Mouse (Mus musculus) spleen, adult 2 months (tissue): Measurements from ENCODE around the gene Pabpn1. TPM values are rescaled to one million over a fixed set of nuclear protein-coding genes. Genes with fewer than 3 reads are reported as not detected.

Source experiments
- DNase-seq, 2 experiments: peaks; one replicate each; pipeline versions ENCODE4 v3.0.0 to v3.0.0-alpha.2; 2012 to 2021; ENCODE audit warnings: low spot score in 2 of 2, low read depth in 1 of 2
- H3K27ac ChIP-seq: fragments of 200-500 bp; 2 replicates; pipeline ENCODE4 v1.5.1; 2012; ENCODE audit warnings: low read length, inconsistent platforms; ENCODE audit not compliant: insufficient read depth
- H3K27me3 ChIP-seq: fragments of 200-500 bp; 2 replicates; pipeline ENCODE4 v1.6.1; 2012; ENCODE audit warnings: mild to moderate bottlenecking, moderate library complexity, low read length, inconsistent platforms; ENCODE audit not compliant: control insufficient read depth, insufficient read depth
- H3K36me3 ChIP-seq: fragments of 200-500 bp; 2 replicates; pipeline ENCODE4 v1.6.1; 2012; ENCODE audit warnings: mild to moderate bottlenecking, low read length, inconsistent platforms; ENCODE audit not compliant: control insufficient read depth, insufficient read depth
- H3K4me1 ChIP-seq: fragments of 200-500 bp; 2 replicates; pipeline ENCODE4 v1.6.1; 2011; ENCODE audit warnings: inconsistent platforms; ENCODE audit not compliant: control insufficient read depth, insufficient read depth, insufficient read length
- H3K4me3 ChIP-seq: fragments of 200-500 bp; 2 replicates; pipeline ENCODE4 v1.5.1; 2011; ENCODE audit warnings: mild to moderate bottlenecking, inconsistent platforms; ENCODE audit not compliant: insufficient read depth, insufficient read length; ENCODE audit errors: extremely low read depth
- CTCF ChIP-seq: fragments of 200-500 bp; IDR thresholded peaks from 2 replicates; pipeline ENCODE4 v1.5.1; 2011; ENCODE audit warnings: mild to moderate bottlenecking, inconsistent platforms; ENCODE audit not compliant: insufficient read depth, insufficient read length, insufficient replicate concordance; ENCODE audit errors: extremely low read depth
- POLR2A ChIP-seq: fragments of 200-500 bp; IDR thresholded peaks from 2 replicates; pipeline ENCODE4 v1.6.1; 2011; ENCODE audit warnings: low read depth, low read length, inconsistent platforms
- WGBS: fragments of 180-500 bp; shearing (Covaris S2); methylation state at CpG from one replicate; pipeline ENCODE4 v1.1.7; 2018; 5-methylcytosine and 5-hydroxymethylcytosine counted together
- polyA plus RNA-seq: library from polyadenylated mRNA; depleted of rRNA; stranded (reverse); fragments of >200 nt; gene quantifications from 2 replicates; pipeline ENCODE4 v1.2.3, GENCODE M21; 2012

The Pabpn1 gene
- polyA plus RNA-seq, 1 experiment: 76.7 TPM

GRCm38 (mm10) chr14:54926401-54927158, 34.3 kb downstream of the Pabpn1 start:
- TF ChIP-seq POLR2A: no peak
- no peak for TF ChIP-seq CTCF
- DNase-seq: no peak
- WGBS: 3% methylated on average over 52 of the region's 58 CpGs
- H3K27ac ChIP-seq: no peak overlapping the region
- H3K4me3 ChIP-seq: peak overlapping the region; percentile 21; the same call in 1 of the 2 replicates
- no peaks in the 10 kb centered on the region; the same call in 1 of the 2 replicates for H3K4me1 ChIP-seq
- peaks cover 16% of the 10 kb centered on the region for H3K27me3 ChIP-seq
- H3K36me3 ChIP-seq: no peaks in the 10 kb centered on the region

- Histone ChIP-seq H3K27ac (no peak overlapping the region), H3K4me3 (no peak overlapping the region), H3K27me3 (peaks cover 16% of the 10 kb centered on the region), H3K4me1 (no peaks in the 10 kb centered on the region; the same call in 1 of the 2 replicates), H3K36me3 (no peaks in the 10 kb centered on the region)
- TF ChIP-seq POLR2A (no peak), CTCF (no peak)
- WGBS: 47% methylated on average over 7 of the region's 7 CpGs
- DNase-seq: no peak
These were observed 35.0 kb downstream of the Pabpn1 start for GRCm38 (mm10) chr14:54927296-54927695.

- no peak overlapping the region for H3K4me3 ChIP-seq
- H3K27ac ChIP-seq: no peak overlapping the region
- DNase-seq: no peak
- no peaks in the 10 kb centered on the region for H3K36me3 ChIP-seq
- WGBS: 84% methylated on average over 5 of the region's 5 CpGs
- TF ChIP-seq CTCF (no peak), POLR2A (no peak)
- H3K27me3 ChIP-seq: peaks cover 15% of the 10 kb centered on the region
- H3K4me1 ChIP-seq: no peaks in the 10 kb centered on the region; the same call in 1 of the 2 replicates
These were observed 37.5 kb downstream of the Pabpn1 start for GRCm38 (mm10) chr14:54929801-54930200.

- no peaks in the 10 kb centered on the region for H3K36me3 ChIP-seq
- TF ChIP-seq POLR2A: no peak
- no peak for TF ChIP-seq CTCF
- H3K4me3 ChIP-seq: no peak overlapping the region
- no peak for DNase-seq
- WGBS: 25% methylated on average over 2 of the region's 2 CpGs
- H3K4me1 ChIP-seq: no peaks in the 10 kb centered on the region; the same call in 1 of the 2 replicates
- H3K27ac ChIP-seq: no peak overlapping the region
- H3K27me3 ChIP-seq: peaks cover 13% of the 10 kb centered on the region
These were observed 38.1 kb downstream of the Pabpn1 start for GRCm38 (mm10) chr14:54930431-54930830.

- TF ChIP-seq POLR2A (no peak), CTCF (no peak)
- Histone ChIP-seq H3K27me3 (peaks cover 3% of the 10 kb centered on the region; the same call in 1 of the 2 replicates), H3K4me1 (no peaks in the 10 kb centered on the region), H3K4me3 (no peak within 1 kb of the TSS), H3K27ac (no peak within 1 kb of the TSS), H3K36me3 (no peaks in the 10 kb centered on the region)
- no peak for DNase-seq
- 81% methylated on average over 6 of the region's 6 CpGs for WGBS
These were observed 40.4 kb downstream of the Pabpn1 start, which contains the start of gene Il25 for GRCm38 (mm10) chr14:54932645-54933150. Gene Il25, plus strand, starts transcription at chr14:54932695.

GRCm38 (mm10) chr14:54935904-54936830, 43.9 kb downstream of the Pabpn1 start, which contains the start of gene Cmtm5:
Gene Cmtm5, plus strand, starts transcription at chr14:54936261.
- no peak within 1 kb of the TSS for H3K4me3 ChIP-seq
- whole genome bisulfite sequencing: 45% methylated on average over 8 of the region's 8 CpGs

More at GRCm38 (mm10) chr14:54935904-54936830, 43.9 kb downstream of the Pabpn1 start, which contains the start of gene Cmtm5:
- TF ChIP-seq POLR2A: no peak
- no peak for TF ChIP-seq CTCF
- no peak within 1 kb of the TSS for H3K27ac ChIP-seq
- DNase-seq: no peak
- H3K4me1 ChIP-seq: no peaks in the 10 kb centered on the region
- H3K36me3 ChIP-seq: no peaks in the 10 kb centered on the region
- 0 out of 2 replicates have a peak, but pooled peaks cover 1% of the 10 kb centered on the region for H3K27me3 ChIP-seq
